Mouse (Mus musculus): Measurements from ENCODE around the gene Egfem1. TPM values are rescaled to one million over a fixed set of nuclear protein-coding genes. Genes with fewer than 3 reads are reported as not detected.

Gene Egfem1
- polyA plus RNA-seq (2015; fragmentation: Nextera tagmentation; extraction: Ambion mirVana) = 7.9 TPM in 2 replicates

GRCm38 (mm10) chr3:29081952-29082295, at the start of gene Egfem1:
Gene Egfem1, plus strand, starts transcription at chr3:29082023.
- Histone ChIP-seq H3K27ac (peak within 1 kb of the TSS; percentile 77), H3K9me3 (no peaks in the 10 kb centered on the region), H3K9ac (peak within 1 kb of the TSS; percentile 49), H3K4me3 (peak within 1 kb of the TSS; percentile 77), H3K4me1 (peaks cover 18% of the 10 kb centered on the region), H3K4me2 (peak within 1 kb of the TSS; percentile 87), H3K36me3 (replicated peaks) (no peaks in the 10 kb centered on the region), H3K27me3 (replicated peaks) (no peaks in the 10 kb centered on the region)
- no peak; the same call in 1 of the 2 replicates for ATAC-seq (replicated peaks)
- WGBS = 3% methylated on average over 12 of the region's 12 CpGs

- Histone ChIP-seq H3K36me3 (replicated peaks) (no peaks in the 10 kb centered on the region), H3K27ac (no peak overlapping the region), H3K4me2 (no peak overlapping the region), H3K9ac (no peak overlapping the region), H3K4me1 (no peaks in the 10 kb centered on the region), H3K9me3 (no peaks in the 10 kb centered on the region), H3K27me3 (replicated peaks) (no peaks in the 10 kb centered on the region), H3K4me3 (no peak overlapping the region)
- WGBS = 56% methylated on average over 2 of the region's 2 CpGs
- no peak for ATAC-seq (replicated peaks)
Measured at GRCm38 (mm10) chr3:29033107-29033506, 48.7 kb upstream of the Egfem1 start.

DNA sequence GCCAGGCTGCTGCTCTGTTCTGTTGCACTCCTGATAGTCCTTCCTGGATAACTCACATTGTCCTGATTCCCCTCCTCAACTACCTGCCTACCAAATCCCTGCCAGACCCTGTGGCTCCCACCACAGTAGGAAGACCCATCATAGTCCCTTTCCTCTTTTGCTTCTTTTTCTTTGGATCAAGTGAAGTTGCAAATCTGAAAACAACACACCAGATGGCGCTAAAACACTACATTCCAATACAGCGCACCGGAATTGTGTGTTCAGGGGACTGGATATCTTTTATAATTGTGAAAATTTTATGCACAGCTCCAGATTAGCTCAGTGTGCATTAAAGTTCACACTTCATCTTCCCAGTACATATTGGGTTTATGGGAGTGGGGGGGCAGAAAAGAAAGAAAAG, 45.7 kb upstream of the Egfem1 start:
- 3% methylated on average over 3 of the region's 3 CpGs for WGBS
- Histone ChIP-seq H3K4me3 (no peak overlapping the region), H3K27me3 (replicated peaks) (no peaks in the 10 kb centered on the region), H3K36me3 (replicated peaks) (no peaks in the 10 kb centered on the region), H3K9me3 (no peaks in the 10 kb centered on the region), H3K27ac (no peak overlapping the region), H3K4me2 (no peak overlapping the region), H3K4me1 (no peaks in the 10 kb centered on the region), H3K9ac (no peak overlapping the region)
- ATAC-seq (replicated peaks) = peak; percentile 61

DNA sequence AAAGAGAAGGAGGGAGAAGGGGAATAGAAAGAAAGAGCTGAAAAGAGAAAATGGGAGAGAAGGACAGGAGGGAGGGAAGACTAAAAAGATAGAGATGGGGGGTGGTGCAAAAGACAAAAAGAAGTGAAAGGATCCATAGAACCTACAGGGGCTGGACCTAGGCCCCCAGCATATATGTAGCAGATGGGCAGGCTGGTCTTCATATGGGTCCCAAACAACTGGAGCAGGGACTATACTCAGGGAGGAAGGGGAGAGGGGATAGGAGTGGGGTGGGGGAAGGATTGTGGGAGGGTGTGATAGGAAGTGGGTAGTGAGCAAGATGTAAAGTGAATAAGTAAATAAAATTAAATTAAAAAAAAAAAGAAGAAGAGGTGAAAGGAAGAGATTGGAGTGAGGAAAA, 45.2 kb upstream of the Egfem1 start:
- H3K9me3 ChIP-seq = no peaks in the 10 kb centered on the region
- peak; percentile 60 for ATAC-seq (replicated peaks)

GRCm38 (mm10) chr3:29040064-29040463, 41.8 kb upstream of the Egfem1 start:
- no peak overlapping the region for H3K4me3 ChIP-seq
- H3K27me3 ChIP-seq (replicated peaks) = no peaks in the 10 kb centered on the region
- H3K9ac ChIP-seq = no peak overlapping the region
- no peak overlapping the region for H3K27ac ChIP-seq
- H3K9me3 ChIP-seq = no peaks in the 10 kb centered on the region
- H3K4me1 ChIP-seq = no peaks in the 10 kb centered on the region
- H3K4me2 ChIP-seq = no peak overlapping the region
- ATAC-seq (replicated peaks) = no peak
- no peaks in the 10 kb centered on the region for H3K36me3 ChIP-seq (replicated peaks)
- WGBS = 26% methylated on average over 7 of the region's 7 CpGs

More for the DNA sequence above, 45.2 kb upstream of the Egfem1 start:
- H3K4me2 ChIP-seq = no peak overlapping the region
- no peak overlapping the region for H3K4me3 ChIP-seq
- H3K9ac ChIP-seq = no peak overlapping the region
- H3K36me3 ChIP-seq (replicated peaks) = no peaks in the 10 kb centered on the region
- H3K27me3 ChIP-seq (replicated peaks) = no peaks in the 10 kb centered on the region
- no peak overlapping the region for H3K27ac ChIP-seq
- H3K4me1 ChIP-seq = no peaks in the 10 kb centered on the region

DNA sequence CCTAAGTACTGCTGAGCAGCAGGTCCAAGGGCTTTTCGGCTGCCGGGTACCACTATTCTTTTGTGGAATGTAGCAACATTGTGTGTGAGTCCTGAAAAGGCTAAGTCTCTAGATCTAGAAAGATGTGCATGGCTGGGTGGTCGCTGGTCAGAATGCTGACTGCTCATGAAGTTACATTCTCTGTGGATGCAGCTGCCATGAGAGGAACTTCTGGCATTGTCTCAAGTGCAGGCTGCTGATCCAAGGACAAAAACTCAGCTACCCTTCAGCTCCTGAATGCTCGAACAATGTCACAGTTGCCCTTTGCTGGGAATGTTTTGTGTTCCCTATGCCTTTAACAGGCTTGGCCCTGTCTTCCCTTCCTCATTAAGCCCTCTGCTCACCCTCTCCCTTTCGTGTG, 35.5 kb upstream of the Egfem1 start:
- no peaks in the 10 kb centered on the region for H3K9me3 ChIP-seq
- H3K4me2 ChIP-seq = no peak overlapping the region
- no peak overlapping the region for H3K9ac ChIP-seq
- WGBS = 8% methylated on average over 5 of the region's 5 CpGs
- ATAC-seq (replicated peaks) = 0 out of 2 replicates have a peak, but pooled peaks have one; percentile 11
- H3K36me3 ChIP-seq (replicated peaks) = no peaks in the 10 kb centered on the region
- 0 out of 2 replicates have a peak overlapping the region, but pooled peaks have one; percentile 20 for H3K27ac ChIP-seq
- no peak overlapping the region for H3K4me3 ChIP-seq
- H3K27me3 ChIP-seq (replicated peaks) = no peaks in the 10 kb centered on the region
- peaks cover 12% of the 10 kb centered on the region for H3K4me1 ChIP-seq

- ATAC-seq (replicated peaks) = 0 out of 2 replicates have a peak, but pooled peaks have one; percentile 45
- H3K4me1 ChIP-seq = peaks cover 12% of the 10 kb centered on the region
- no peak overlapping the region for H3K4me3 ChIP-seq
- WGBS = 55% methylated on average over 14 of the region's 14 CpGs
- H3K4me2 ChIP-seq = peak overlapping the region; percentile 19; the same call in 1 of the 2 replicates
- H3K27ac ChIP-seq = no peak overlapping the region
- H3K27me3 ChIP-seq (replicated peaks) = no peaks in the 10 kb centered on the region
- no peaks in the 10 kb centered on the region for H3K36me3 ChIP-seq (replicated peaks)
- H3K9ac ChIP-seq = no peak overlapping the region
- H3K9me3 ChIP-seq = no peaks in the 10 kb centered on the region
Measured at GRCm38 (mm10) chr3:29047273-29047932, 34.4 kb upstream of the Egfem1 start.

- Histone ChIP-seq H3K36me3 (replicated peaks) (no peaks in the 10 kb centered on the region), H3K4me1 (no peaks in the 10 kb centered on the region), H3K27me3 (replicated peaks) (no peaks in the 10 kb centered on the region), H3K9me3 (no peaks in the 10 kb centered on the region), H3K4me2 (no peak overlapping the region), H3K27ac (no peak overlapping the region), H3K9ac (no peak overlapping the region), H3K4me3 (no peak overlapping the region)
- ATAC-seq (replicated peaks) = no peak
- WGBS = 64% methylated on average over 4 of the region's 4 CpGs
Measured at GRCm38 (mm10) chr3:29063156-29063555, 18.7 kb upstream of the Egfem1 start.

- no peak for ATAC-seq (replicated peaks)
- H3K27me3 ChIP-seq (replicated peaks) = no peaks in the 10 kb centered on the region
- no peak overlapping the region for H3K9ac ChIP-seq
- no peak overlapping the region for H3K4me2 ChIP-seq
- H3K27ac ChIP-seq = no peak overlapping the region
- H3K4me1 ChIP-seq = no peaks in the 10 kb centered on the region
- no peaks in the 10 kb centered on the region for H3K36me3 ChIP-seq (replicated peaks)
- WGBS = 74% methylated on average over 6 of the region's 6 CpGs
- H3K9me3 ChIP-seq = no peaks in the 10 kb centered on the region
- no peak overlapping the region for H3K4me3 ChIP-seq
Measured at GRCm38 (mm10) chr3:29068428-29069098, 13.3 kb upstream of the Egfem1 start.

- no peaks in the 10 kb centered on the region for H3K36me3 ChIP-seq (replicated peaks)
- ATAC-seq (replicated peaks) = no peak
- H3K4me1 ChIP-seq = no peaks in the 10 kb centered on the region
- no peak overlapping the region for H3K4me2 ChIP-seq
- WGBS = 88% methylated on average over 4 of the region's 4 CpGs
- H3K27ac ChIP-seq = no peak overlapping the region
- no peaks in the 10 kb centered on the region for H3K9me3 ChIP-seq
- H3K9ac ChIP-seq = no peak overlapping the region
- no peaks in the 10 kb centered on the region for H3K27me3 ChIP-seq (replicated peaks)
- no peak overlapping the region for H3K4me3 ChIP-seq
Measured at GRCm38 (mm10) chr3:29071315-29071714, 10.5 kb upstream of the Egfem1 start.

DNA sequence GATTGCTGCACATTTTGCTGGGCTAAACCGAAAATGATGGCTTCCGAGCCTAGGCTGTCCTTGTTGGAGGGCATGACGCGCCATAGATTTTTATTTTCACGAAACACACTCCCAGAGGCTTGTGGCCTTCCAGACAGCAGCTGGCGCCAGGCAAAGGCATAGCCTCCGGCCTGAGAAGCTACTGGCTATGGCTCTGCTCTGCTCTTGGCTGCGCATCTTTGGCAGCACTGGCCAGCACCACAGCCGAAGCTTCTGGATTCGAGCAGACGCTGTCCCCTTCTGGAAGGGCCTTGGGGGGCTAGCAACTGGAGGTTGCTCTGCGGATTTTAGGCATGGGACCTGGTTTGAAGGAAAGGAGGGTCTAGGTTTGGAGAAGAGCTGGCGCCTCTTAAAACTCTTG, 306 bp upstream of the Egfem1 start:
- H3K4me2 ChIP-seq = peak overlapping the region; percentile 87
- WGBS = 14% methylated on average over 13 of the region's 13 CpGs
- no peaks in the 10 kb centered on the region for H3K9me3 ChIP-seq
- no peaks in the 10 kb centered on the region for H3K27me3 ChIP-seq (replicated peaks)
- H3K36me3 ChIP-seq (replicated peaks) = no peaks in the 10 kb centered on the region
- peak; percentile 32; the same call in 1 of the 2 replicates for ATAC-seq (replicated peaks)
- peak overlapping the region; percentile 77 for H3K4me3 ChIP-seq
- peak overlapping the region; percentile 49 for H3K9ac ChIP-seq
- peaks cover 18% of the 10 kb centered on the region for H3K4me1 ChIP-seq
- H3K27ac ChIP-seq = peak overlapping the region; percentile 77

- under 1% methylated on average over 52 of the region's 59 CpGs for WGBS
- Histone ChIP-seq H3K4me1 (peaks cover 18% of the 10 kb centered on the region), H3K27me3 (replicated peaks) (no peaks in the 10 kb centered on the region), H3K27ac (peak overlapping the region; percentile 77), H3K36me3 (replicated peaks) (no peaks in the 10 kb centered on the region), H3K4me3 (peak overlapping the region; percentile 77), H3K9ac (peak overlapping the region; percentile 49), H3K4me2 (peak overlapping the region; percentile 87), H3K9me3 (no peaks in the 10 kb centered on the region)
- ATAC-seq (replicated peaks) = peak; percentile 90
Measured at GRCm38 (mm10) chr3:29082296-29082995, 623 bp downstream of the Egfem1 start.

Data from midbrain, embryonic 15.5 days (tissue).